Mouse (Mus musculus) liver, postnatal 0 days (tissue): ENCODE data around the gene Klhl33.
"Not testable (repeated sequence)": the region's sequence is repeated elsewhere in the genome, so short reads cannot be mapped to it uniquely, and the experiment has no call there.

Experiments used
- CTCF ChIP-seq: sonication (generic); IDR thresholded peaks from 2 replicates; pipeline ENCODE4 v1.5.1; 2016; ENCODE audit warnings: antibody characterized with exemption, low read depth
- EP300 ChIP-seq: IDR thresholded peaks from 2 replicates; pipeline ENCODE4 v1.6.1; 2016; ENCODE audit warnings: antibody characterized with exemption, low read depth, mild to moderate bottlenecking

DNA sequence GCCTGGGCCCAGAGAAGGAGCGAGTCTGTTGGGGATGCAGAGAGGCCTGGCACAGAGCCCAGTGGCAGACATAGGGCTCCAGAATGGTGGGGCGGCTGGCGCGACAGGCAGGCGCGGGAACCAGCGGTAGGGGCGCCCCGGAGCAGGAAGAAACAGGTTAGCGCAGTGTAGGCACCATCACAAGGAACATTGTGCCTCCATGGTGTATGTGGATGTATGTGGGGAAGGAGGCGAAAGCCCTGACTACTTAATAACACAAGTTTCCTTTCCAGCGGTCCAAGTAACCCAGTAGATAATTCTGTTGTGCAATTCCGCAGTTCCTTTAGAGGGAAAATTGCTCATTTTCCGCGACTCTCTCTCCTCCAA lies 47.3 kb upstream of the Klhl33 start:
- TF ChIP-seq CTCF = peak; percentile 50
- TF ChIP-seq EP300 = not testable (repeated sequence)
